Mouse (Mus musculus) embryonic stem cell, embryonic (primary cell): ENCODE data around the gene Serhl.

ENCODE experiments used
- CTCF ChIA-PET, 4 experiments: fragments of 300-600 bp in 2 of 4; fragments of 350-600 bp in 2 of 4; sonication (Branson Sonifier 250); formaldehyde crosslinking; loops; one replicate each; lab custom pipeline; 2022; ENCODE audit warnings: inconsistent platforms in 2 of 4; lab: Charles Lee
- POLR2A ChIA-PET, 4 experiments: fragments of 300-600 bp in 2 of 4; fragments of 350-600 bp in 2 of 4; sonication (Branson Sonifier 250); formaldehyde crosslinking; loops; one replicate each; lab custom pipeline; 2022; ENCODE audit warnings: antibody characterized with exemption in 4 of 4, inconsistent platforms in 1 of 4; lab: Charles Lee

Serhl gene

DNA sequence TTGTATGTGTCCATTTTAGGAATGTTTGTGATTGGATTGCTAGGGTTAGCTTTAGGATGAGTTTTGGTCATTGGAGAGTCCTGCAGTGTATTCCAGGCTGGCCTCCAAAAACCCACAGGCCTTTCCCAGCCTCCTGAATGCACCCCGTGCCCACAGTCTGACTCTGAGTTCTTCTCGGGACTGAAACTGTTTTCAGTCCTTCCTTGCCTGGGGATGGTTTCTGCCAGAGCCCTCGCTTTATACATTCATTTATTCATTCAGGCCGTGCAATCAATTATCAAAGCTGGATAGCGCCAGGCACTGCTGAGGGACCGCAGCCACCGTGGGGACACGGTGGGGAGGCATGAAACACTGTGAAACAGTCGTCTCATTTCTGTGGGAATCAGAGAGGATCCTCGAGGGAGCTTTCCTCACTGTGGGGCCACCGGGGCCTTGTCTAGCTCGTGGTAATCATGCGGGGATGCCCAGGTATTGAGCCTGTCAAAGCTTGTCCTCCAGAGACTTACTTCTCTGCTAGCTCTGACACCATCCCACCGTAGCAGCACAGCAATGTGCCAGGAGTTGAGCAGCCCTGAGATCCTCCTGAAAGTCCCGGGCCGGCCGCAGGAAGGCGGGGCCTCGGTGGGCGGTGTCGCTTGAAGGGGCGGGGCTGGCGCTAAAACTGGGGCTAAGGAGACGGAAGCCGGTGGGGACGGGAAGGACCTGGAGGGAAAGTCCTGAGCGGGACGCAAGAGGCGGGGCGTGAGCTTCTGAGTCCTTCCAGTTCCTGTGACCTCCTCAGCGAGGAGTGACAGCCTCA is 10.4 kb downstream of the Serhl start:
- CTCF ChIA-PET, result interaction anchor here in 3 of 4 experiments (0.9 to 2.5 kb wide), 12 partner anchors 9 to 738 kb away, joined by 3 to 19 read pairs (median 3); partner anchors contain the start of gene Cyb5r3 (in 1 of the 3)
- POLR2A ChIA-PET, result interaction anchor here in 3 of 4 experiments (0.6 to 6.9 kb wide), 50 partner anchors 9 to 1288 kb away, joined by 3 to 99 read pairs (median 4); partner anchors contain the start of genes Poldip3 (in 3 of the 3), Serhl (in 2 of the 3), Cyb5r3 (in 1 of the 3) and Naga (in 1 of the 3)

- ChIA-PET POLR2A (interaction anchor here in 3 of 4 experiments (0.6 to 6.9 kb wide), 46 partner anchors 8 to 854 kb away, joined by 3 to 99 read pairs (median 4); partner anchors contain the start of genes Poldip3 (in 3 of the 3), Serhl (in 2 of the 3), Cyb5r3 (in 1 of the 3) and Naga (in 1 of the 3)), CTCF (interaction anchor here in 2 of 4 experiments (0.9 to 2.5 kb wide), 11 partner anchors 9 to 739 kb away, joined by 3 to 19 read pairs (median 3); partner anchors contain the start of gene Cyb5r3 (in 1 of the 2))
Observed at GRCm38 (mm10) chr15:83100332-83100662, 11.0 kb downstream of the Serhl start.

DNA sequence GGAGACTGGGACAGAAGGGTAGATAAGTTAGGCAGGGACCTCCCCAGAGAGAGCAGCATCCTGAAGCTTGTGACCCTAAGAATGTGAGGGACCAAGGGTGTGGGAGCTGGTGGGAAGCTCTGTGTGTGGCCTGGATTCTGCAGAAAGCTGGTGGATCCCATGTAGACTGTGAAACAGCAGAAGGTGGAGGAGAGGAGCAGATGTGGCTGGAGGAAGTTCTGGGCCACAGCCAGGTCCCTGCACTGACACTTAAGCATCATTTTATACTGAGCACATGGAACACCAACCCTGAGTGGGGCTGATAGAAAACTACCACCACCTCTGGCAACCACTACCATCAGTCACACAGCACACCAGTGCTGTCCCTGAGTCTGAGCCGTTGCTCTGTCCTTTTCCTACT is 13.8 kb downstream of the Serhl start:
- CTCF ChIA-PET, result interaction anchor here in 1 of 4 experiments (0.6 kb wide), 1 partner anchor 10 kb away, joined by 3 read pairs; no protein-coding TSS in a partner anchor
- POLR2A ChIA-PET, result interaction anchor here in 2 of 4 experiments (0.5 to 6.0 kb wide), 5 partner anchors 12 to 1441 kb away, joined by 3 to 56 read pairs (median 6); partner anchors contain the start of gene Poldip3 (in 2 of the 2)

- ChIA-PET POLR2A (interaction anchor here in 3 of 4 experiments (0.8 to 4.8 kb wide), 7 partner anchors 9 to 130 kb away, joined by 3 to 42 read pairs (median 3); partner anchors contain the start of gene Poldip3 (in 2 of the 3)), CTCF (interaction anchor here in 2 of 4 experiments (1.0 to 1.2 kb wide), 2 partner anchors 21 kb away, joined by 3 read pairs; no protein-coding TSS in a partner anchor)
Observed at GRCm38 (mm10) chr15:83106426-83106825, 17.1 kb downstream of the Serhl start.

DNA sequence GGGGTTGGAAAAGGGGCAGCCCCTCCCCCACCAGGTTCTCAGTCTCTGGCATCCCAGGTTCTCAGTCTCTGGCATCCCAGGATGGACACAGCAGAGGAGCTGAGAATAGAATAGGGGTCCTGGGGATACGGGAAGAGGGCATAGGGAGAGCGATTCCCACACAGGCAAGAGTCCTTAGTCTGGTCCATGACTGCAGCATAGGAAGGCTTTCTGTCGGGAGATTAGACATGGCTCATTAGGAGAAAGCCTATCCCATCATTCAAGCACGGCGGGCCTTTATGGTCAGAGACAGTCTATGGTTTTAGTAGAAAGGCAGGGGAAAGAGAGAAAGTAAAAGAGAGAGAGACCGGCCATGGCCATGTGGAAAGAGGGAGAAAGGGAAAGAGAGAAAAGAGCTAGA is 18.5 kb downstream of the Serhl start:
- CTCF ChIA-PET, result interaction anchor here in 3 of 4 experiments (0.6 to 1.2 kb wide), 4 partner anchors 22 to 238 kb away, joined by 3 to 8 read pairs (median 3); no protein-coding TSS in a partner anchor

DNA sequence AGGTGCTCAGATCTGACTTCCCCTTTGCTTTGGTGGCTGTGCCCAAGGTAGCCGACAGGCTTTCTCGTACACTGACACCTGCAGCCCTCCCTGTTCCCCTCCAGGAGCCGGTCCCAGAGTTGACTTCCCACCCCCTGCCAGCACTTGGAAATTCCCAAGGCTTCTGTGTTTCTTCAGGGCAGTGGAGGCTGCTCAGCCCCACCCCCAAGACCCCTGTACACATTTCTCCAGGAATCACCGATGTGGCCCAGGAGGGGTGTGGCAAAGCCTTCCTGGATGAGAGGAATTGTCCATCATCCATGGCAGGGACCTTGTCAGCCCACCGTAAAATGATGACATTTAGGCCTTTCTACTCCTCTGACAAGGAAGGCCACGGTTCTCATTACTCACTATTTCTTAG is 22.0 kb downstream of the Serhl start:
- CTCF ChIA-PET, result no interaction called here
- POLR2A ChIA-PET, result interaction anchor here in 2 of 4 experiments (3.8 to 16.0 kb wide), 2 partner anchors 37 to 38 kb away, joined by 23 to 172 read pairs; partner anchors contain the start of gene Poldip3 (in 2 of the 2)

More for the DNA sequence above, 18.5 kb downstream of the Serhl start:
- POLR2A ChIA-PET, result interaction anchor here in 2 of 4 experiments (0.7 to 16.0 kb wide), 14 partner anchors 8 to 128 kb away, joined by 3 to 172 read pairs (median 4); partner anchors contain the start of gene Poldip3 (in 2 of the 2)

DNA sequence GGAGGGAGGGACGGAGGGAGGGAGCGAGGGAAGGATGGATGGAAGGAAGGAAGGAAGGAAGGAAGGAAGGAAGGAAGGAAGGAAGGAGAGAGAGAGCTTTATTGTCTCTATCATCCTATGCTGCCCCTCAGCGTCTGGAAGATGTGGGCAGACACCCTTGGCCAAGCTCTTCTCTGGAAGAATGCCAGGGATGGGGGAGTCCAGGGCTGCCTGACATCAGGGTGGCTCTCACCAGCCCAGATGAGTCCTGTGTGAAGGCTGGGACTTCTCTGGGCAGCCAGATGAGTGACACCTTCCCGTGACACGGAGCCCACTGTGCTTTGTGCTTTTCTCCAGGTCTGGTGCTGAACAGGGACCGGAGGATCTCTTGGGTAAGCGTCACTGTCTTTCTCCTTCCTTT is 22.6 kb downstream of the Serhl start:
- ChIA-PET POLR2A (interaction anchor here in 2 of 4 experiments (1.0 to 16.0 kb wide), 8 partner anchors 14 to 93 kb away, joined by 3 to 172 read pairs (median 4); partner anchors contain the start of gene Poldip3 (in 2 of the 2)), CTCF (interaction anchor here in 3 of 4 experiments (0.9 to 1.7 kb wide), 5 partner anchors 10 to 93 kb away, joined by 3 to 8 read pairs (median 6); partner anchors contain the start of gene Rrp7a (in 2 of the 3))

GRCm38 (mm10) chr15:83112898-83113297 is 23.6 kb downstream of the Serhl start:
- ChIA-PET CTCF (interaction anchor here (0.6 to 1.7 kb wide), 8 partner anchors 9 to 307 kb away, joined by 3 to 8 read pairs (median 4); partner anchors contain the start of gene Rrp7a (in 2 of the 4)), POLR2A (interaction anchor here in 3 of 4 experiments (0.6 to 16.0 kb wide), 15 partner anchors 9 to 326 kb away, joined by 3 to 172 read pairs (median 4); partner anchors contain the start of genes Poldip3 (in 2 of the 3) and Rrp7a (in 1 of the 3))

DNA sequence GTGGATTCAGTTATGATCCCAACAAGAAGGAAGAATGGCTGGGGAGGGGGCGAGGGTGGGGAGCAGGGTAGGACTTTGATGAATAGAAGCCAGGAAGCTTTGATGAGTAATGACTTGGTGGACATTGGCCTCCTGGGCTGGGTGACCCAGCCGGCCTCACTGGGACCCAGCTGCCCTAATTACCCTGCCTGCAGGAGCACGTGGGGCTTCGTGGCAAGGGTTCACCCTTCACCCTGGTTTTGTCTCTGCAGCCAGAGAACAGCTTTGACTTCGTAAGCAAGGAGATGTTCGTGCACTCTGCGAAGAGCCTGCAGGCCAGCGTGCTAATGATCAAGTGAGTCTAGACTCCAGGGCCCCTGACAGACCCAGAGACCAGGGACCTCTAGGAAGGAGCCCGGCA is 24.8 kb downstream of the Serhl start:
- ChIA-PET POLR2A (interaction anchor here (1.0 to 16.0 kb wide), 11 partner anchors 8 to 122 kb away, joined by 3 to 172 read pairs (median 8); partner anchors contain the start of genes Poldip3 (in 4 of the 4) and Rrp7a (in 1 of the 4)), CTCF (interaction anchor here in 2 of 4 experiments (0.7 to 1.2 kb wide), 3 partner anchors 28 to 58 kb away, joined by 3 to 4 read pairs (median 3); partner anchors contain the start of gene Cyb5r3 (in 1 of the 2))

- ChIA-PET POLR2A (interaction anchor here (0.6 to 16.0 kb wide), 17 partner anchors 8 to 194 kb away, joined by 3 to 172 read pairs (median 4); partner anchors contain the start of gene Poldip3 (in 4 of the 4)), CTCF (interaction anchor here in 2 of 4 experiments (0.6 to 1.2 kb wide), 3 partner anchors 29 to 192 kb away, joined by 3 to 4 read pairs (median 3); no protein-coding TSS in a partner anchor)
Observed at GRCm38 (mm10) chr15:83115071-83115470, 25.8 kb downstream of the Serhl start.

- CTCF ChIA-PET, result interaction anchor here (0.6 to 1.3 kb wide), 16 partner anchors 9 to 957 kb away, joined by 3 to 20 read pairs (median 4); partner anchors contain the start of gene Tcf20 (in 1 of the 4)
- POLR2A ChIA-PET, result interaction anchor here (0.6 to 16.0 kb wide), 28 partner anchors 8 to 388 kb away, joined by 3 to 172 read pairs (median 3); partner anchors contain the start of gene Poldip3 (in 4 of the 4)
Observed at GRCm38 (mm10) chr15:83118360-83118759, 29.1 kb downstream of the Serhl start.

- ChIA-PET CTCF (interaction anchor here in 2 of 4 experiments (0.6 to 1.3 kb wide), 7 partner anchors 9 to 636 kb away, joined by 3 to 7 read pairs (median 3); no protein-coding TSS in a partner anchor), POLR2A (interaction anchor here (0.5 to 16.0 kb wide), 27 partner anchors 9 to 1111 kb away, joined by 3 to 172 read pairs (median 4); partner anchors contain the start of gene Poldip3 (in 4 of the 4))
Observed at GRCm38 (mm10) chr15:83121709-83122565, 32.6 kb downstream of the Serhl start.

- ChIA-PET CTCF (interaction anchor here in 2 of 4 experiments (0.6 to 1.3 kb wide), 5 partner anchors 10 to 635 kb away, joined by 3 to 7 read pairs (median 3); no protein-coding TSS in a partner anchor), POLR2A (interaction anchor here (0.6 to 16.0 kb wide), 20 partner anchors 10 to 920 kb away, joined by 3 to 172 read pairs (median 4); partner anchors contain the start of gene Poldip3 (in 4 of the 4))
Observed at GRCm38 (mm10) chr15:83122566-83123145, 33.4 kb downstream of the Serhl start, which contains the start of gene Rrp7a. Gene Rrp7a (minus strand): TSS chr15:83122801.

- CTCF ChIA-PET, result interaction anchor here in 2 of 4 experiments (0.8 to 1.0 kb wide), 2 partner anchors 12 to 39 kb away, joined by 4 to 7 read pairs; no protein-coding TSS in a partner anchor
- POLR2A ChIA-PET, result interaction anchor here (0.7 to 19.2 kb wide), 15 partner anchors 9 to 1665 kb away, joined by 3 to 465 read pairs (median 7); partner anchors contain the start of gene Poldip3 (in 3 of the 4)
Observed at GRCm38 (mm10) chr15:83124625-83125024, 35.3 kb downstream of the Serhl start.

- CTCF ChIA-PET, result interaction anchor here in 2 of 4 experiments (0.5 to 1.1 kb wide), 3 partner anchors 8 to 393 kb away, joined by 3 to 4 read pairs (median 3); no protein-coding TSS in a partner anchor
- POLR2A ChIA-PET, result interaction anchor here (0.6 to 19.2 kb wide), 20 partner anchors 8 to 124 kb away, joined by 3 to 465 read pairs (median 6); partner anchors contain the start of genes Poldip3 (in 4 of the 4), A4galt (in 1 of the 4) and Cyb5r3 (in 1 of the 4)
Observed at GRCm38 (mm10) chr15:83126582-83126981, 37.3 kb downstream of the Serhl start.
